Mouse (Mus musculus) gastrocnemius, postnatal 36 days (tissue): ENCODE measurements around the gene Ankrd42. TPM values are rescaled to one million over a fixed set of nuclear protein-coding genes. Genes with fewer than 3 reads are reported as not detected.

Source experiments
- DNase-seq, 2 experiments: peaks; one replicate each; pipeline ENCODE4 v3.0.0; 2022
- intact Hi-C: fragments of 180-260 bp; cut with DNase I; formaldehyde crosslinking; loops from one replicate; pipeline ENCODE4 v1.15.1; 2025
- long read RNA-seq, 2 experiments: library from polyadenylated mRNA; stranded (forward); transcript quantifications; one replicate each; pipeline ENCODE4 v2.0.0; 2021
- total RNA-seq, 2 experiments: library from RNA; stranded (reverse); gene quantifications; 2 replicates each; pipeline ENCODE4 v1.2.3; 2021

The Ankrd42 gene
- total RNA-seq, result under 1 TPM; 0.31 to 0.69 TPM
- long read RNA-seq, experiment 1, result 0 reads
- long read RNA-seq, experiment 2, result 0 reads

GRCm38 (mm10) chr7:92637021-92637625, at the start of gene Ankrd42:
Gene Ankrd42 (minus strand): TSS chr7:92637142.
- intact Hi-C loops, result no loop called here
- peak; percentile 87 to 89 for DNase-seq

DNA sequence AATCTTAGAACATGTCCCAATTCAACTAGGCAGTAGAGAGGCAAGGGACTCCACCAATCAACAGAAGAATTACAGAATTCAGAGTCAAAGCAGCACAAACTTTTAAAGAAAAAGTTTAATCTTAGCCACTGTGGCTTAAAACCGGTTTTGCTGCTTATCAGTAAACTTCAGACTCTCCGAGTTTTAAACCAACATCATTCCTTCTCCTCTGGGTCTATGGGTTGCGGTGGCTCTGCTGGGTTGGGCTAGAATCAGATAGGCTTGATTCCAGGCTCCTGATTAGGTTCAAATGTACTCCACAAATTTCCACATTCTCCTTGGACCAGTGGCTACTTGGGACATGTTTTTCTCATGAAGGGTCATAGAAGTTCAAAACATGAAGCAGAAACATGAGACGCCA, 40.4 kb upstream of the Ankrd42 start:
- intact Hi-C loops, result no loop called here
- no peak for DNase-seq

DNA sequence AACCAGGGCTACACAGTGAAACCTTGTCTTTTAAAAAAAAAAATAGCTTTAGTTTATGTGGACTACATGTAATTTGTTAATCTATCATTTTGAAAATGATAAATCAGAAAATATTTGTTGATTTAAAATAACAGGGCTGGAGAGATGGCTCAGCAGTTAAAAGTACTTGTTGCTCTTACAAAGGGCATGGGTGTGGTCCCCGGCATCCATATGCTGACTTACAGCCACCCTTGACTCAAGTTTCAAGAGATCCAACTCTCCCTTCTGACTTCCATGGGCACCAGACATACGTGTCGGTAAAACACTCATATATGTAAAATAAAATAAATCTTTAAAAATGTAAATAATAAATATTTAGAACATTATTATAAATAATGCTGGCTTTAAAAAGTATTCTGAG, 38.2 kb upstream of the Ankrd42 start:
- no peak for DNase-seq
- intact Hi-C loops, result no loop called here

GRCm38 (mm10) chr7:92669507-92670471, 32.8 kb upstream of the Ankrd42 start, which contains the start of gene Pcf11:
Gene Pcf11 (minus strand): TSS chr7:92669934.
- intact Hi-C loops, result loop anchor here (5.0 kb wide), 2 partner anchors 58 to 73 kb away; partner anchors contain the start of gene Rab30
- DNase-seq, result peak; percentile 93

DNA sequence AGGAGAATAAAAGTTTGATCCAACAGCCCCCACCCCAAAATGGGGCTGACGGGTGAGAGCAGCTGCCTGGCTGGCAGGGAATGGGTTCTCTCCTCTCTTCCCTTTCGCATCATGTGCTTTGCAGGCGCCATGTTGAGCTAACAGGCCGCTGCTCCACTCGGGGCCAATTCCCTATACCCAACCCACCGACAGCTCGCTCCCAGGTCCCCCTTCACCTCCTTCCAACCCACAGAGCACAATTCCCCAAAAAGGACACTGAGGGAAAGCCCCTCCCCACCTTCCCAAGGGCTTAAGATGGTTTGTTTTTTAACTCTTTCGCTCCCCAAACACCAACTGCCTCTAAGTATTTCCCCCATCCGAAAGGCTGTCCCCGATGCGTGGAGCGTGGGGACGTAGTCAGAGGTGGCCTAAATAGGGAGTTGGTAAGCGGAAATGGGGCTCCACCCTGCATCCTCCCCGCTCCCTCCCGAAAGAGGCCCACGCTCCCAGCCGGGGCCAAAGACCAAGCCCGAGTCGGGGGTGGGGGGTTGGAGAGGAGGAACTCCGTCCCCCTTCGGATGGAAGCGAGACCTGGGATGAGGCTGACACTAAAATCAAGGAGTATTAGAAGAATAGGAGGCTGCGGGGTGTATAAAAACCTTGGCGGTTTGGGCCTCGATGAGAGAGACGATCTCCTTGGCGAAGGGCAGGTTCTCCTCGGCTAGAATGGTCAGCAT, 32.0 kb upstream of the Ankrd42 start:
- intact Hi-C loops, result loop anchor here (5.0 kb wide), 1 partner anchor 73 kb away; the partner anchor contains the start of gene Rab30
- peak; percentile 36 to 48 for DNase-seq

DNA sequence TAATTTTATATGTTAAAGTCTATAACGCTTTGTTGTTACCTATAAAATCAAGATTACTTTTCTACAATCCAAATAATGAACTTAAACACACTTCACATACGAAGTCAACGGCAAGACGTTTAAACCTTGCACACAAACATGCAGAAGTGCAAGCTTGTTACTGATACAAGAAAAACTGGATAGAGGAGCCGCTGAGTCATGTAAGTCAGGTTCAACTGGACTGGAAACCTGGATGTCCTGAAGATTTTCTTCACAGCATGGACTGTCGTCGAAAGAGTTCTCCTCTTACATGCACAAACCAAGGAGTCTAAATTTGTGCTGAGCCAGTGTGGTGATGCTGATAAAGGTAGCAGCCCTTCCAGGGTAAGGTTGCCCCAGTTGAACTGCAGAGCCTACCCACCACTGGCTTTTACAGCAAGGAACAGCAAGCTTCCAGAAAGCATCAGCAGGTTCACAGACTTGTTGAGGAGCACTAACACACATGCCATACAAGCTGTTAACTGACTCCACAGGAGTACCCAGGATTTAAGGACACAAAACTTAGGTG, 29.4 kb upstream of the Ankrd42 start:
- intact Hi-C loops, result loop anchor here (5.0 kb wide), 1 partner anchor 76 kb away; the partner anchor contains the start of gene Rab30
- no peak for DNase-seq

- intact Hi-C loops, result loop anchor here (5.0 kb wide), 1 partner anchor 74 kb away; no protein-coding TSS in a partner anchor
- no peak for DNase-seq
These were observed 21.1 kb upstream of the Ankrd42 start for GRCm38 (mm10) chr7:92658050-92658449.

GRCm38 (mm10) chr7:92656386-92656785, 19.4 kb upstream of the Ankrd42 start:
- intact Hi-C loops, result loop anchor here (5.0 kb wide), 1 partner anchor 76 kb away; no protein-coding TSS in a partner anchor
- DNase-seq, result no peak

DNA sequence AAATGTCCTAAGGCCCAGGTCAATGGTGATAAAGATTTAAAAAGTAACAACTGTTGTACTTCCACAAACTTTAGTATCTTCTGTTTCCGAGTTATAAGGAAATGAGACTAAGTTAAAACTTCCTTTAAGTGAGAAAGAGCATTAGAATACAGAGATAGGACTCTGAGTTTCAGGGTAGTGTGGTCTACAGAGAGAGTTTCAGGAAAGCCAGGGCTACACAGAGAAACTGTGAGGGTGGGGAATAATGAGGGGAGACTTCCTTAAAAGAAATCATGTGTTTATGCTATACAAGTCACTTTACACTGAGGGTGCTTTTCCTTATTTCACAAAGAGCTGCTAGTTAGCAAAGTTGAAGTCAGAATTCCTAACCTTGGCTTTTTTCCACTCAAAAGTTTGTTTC, 16.4 kb upstream of the Ankrd42 start:
- no peak for DNase-seq
- intact Hi-C loops, result no loop called here

DNA sequence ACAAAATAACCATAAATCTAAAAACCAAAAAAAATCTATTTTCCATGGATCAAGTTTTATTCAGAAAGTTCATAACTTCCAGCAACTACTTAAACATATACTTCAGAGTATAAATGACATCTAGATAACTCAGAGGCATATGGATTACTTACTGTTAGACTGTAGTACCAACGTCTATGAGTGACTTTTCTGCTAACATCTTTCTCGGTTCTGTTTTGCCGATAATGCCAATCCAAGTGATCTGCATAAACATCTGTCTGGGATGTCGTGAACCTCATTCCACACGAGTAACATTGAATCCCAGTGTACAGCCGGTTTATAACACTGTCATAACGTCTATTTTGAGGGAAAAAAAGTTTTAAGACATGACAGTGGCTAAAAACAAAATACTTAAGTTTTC, 10.8 kb upstream of the Ankrd42 start:
- DNase-seq, result no peak

GRCm38 (mm10) chr7:92642358-92642757, 5.4 kb upstream of the Ankrd42 start:
- DNase-seq, result no peak
- intact Hi-C loops, result no loop called here

More for the DNA sequence above, 10.8 kb upstream of the Ankrd42 start:
- intact Hi-C loops, result no loop called here

- no peak for DNase-seq
- intact Hi-C loops, result no loop called here
These were observed 1.1 kb upstream of the Ankrd42 start for GRCm38 (mm10) chr7:92638050-92638449.

DNA sequence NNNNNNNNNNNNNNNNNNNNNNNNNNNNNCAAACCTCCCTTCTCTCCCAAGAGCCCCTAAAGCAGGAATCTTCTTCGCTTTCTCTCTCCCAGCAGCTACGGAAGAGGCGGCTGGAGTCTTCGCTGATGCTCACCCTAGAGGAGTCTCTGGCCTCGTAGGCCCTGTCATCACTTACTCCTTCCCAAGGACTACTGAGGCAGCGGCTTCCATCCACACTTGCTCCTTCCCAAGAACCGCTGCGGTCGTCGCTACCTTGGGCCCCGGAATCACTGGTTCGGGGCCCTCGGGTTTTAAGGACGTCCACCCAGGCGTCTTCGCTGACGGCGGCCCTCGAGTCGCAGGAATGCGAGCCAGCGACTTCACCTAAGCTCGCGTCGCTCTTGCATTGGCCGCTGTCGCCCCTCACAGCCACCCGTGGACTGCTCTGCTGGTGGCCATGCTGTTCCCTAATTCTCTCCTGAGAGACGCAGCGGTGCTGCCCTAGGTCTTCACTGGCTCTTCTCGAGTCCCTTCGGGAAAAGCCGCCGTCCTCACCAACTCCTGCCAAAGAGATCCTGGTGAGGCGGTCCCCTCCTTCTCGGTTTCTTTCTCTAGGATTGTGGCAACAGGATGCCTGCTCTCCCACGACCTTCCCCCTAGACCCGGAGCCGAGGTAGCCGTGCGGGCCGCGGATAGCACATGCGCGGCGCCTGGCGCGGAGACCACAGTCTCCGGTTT, 489 bp downstream of the Ankrd42 start:
- no peak for DNase-seq
- intact Hi-C loops, result no loop called here

DNA sequence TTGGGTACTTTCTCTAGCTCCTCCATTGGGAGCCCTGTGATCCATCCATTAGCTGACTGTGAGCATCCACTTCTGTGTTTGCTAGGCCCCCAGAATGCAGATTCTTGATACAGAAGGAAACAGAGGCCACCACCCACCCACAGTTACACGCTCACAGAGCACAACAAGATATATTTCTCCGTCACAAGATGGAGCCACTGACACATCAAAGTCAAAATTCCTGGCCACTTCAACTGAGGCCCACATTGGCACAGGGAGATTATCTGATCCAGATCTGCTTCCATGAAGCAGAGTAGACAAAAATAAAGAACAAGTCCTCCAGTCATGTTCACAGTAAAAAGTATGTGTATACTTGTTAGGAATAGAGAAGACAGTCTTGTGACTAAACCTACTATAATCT, 6.8 kb downstream of the Ankrd42 start:
- intact Hi-C loops, result no loop called here
- DNase-seq, result no peak

DNA sequence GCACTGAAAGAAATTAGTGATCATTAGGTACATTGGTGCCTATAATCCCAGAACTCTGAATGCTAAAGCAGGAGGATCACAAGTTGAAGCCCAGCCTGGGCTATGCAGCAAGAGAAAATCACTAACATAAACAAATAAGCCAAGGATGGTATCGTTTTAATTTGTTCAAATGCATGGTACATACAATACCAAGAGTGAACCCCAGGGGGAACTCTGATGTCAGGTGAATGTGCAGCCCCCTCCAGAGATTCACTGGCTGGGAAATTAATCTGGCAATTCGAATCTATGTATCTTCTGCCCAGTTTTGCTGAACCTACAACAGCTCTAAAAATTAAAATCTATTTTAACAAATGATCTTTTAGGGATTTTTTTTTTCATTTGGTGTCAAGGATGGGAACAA, 12.5 kb downstream of the Ankrd42 start:
- DNase-seq, result no peak
- intact Hi-C loops, result no loop called here

DNA sequence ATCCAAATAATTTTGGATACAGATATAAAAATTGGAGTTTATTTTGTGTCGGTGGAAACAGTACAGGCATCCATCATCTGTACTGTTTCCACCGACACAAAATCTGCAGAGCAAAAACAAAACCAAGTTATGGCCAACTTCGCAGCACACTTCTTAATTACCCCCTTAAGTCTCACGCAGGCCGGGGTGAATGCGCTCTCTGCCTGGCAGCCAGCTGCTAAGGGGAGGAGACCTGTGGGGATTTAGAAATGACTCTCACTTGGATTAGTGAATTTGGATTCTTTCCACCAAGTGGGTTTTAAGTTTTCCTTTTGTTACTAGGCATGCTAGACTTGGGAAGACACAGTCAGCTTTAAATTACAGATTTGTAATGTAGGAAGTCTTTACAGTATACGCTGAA, 26.1 kb downstream of the Ankrd42 start:
- intact Hi-C loops, result no loop called here
- DNase-seq, result no peak

DNA sequence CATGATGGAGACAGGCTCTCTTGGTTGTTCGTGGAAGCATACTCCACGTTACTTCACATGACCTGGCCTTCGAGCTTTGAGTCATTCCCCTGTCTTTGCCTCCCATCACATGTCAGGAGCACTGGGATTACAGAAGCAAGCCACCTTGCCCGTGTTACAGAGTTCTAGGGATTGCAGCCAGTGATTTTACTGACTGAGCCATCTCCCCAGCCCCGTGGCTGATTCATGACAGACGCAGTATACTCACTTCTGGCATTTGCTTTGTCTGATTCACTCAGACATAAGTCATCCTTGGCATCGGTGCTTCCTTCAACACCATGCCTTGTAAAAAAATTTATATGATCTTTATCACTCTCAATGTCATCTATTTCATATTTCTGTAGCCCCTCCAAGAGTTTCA, 32.0 kb downstream of the Ankrd42 start:
- no peak for DNase-seq
- intact Hi-C loops, result no loop called here

GRCm38 (mm10) chr7:92590842-92591241, 46.1 kb downstream of the Ankrd42 start:
- intact Hi-C loops, result no loop called here
- no peak for DNase-seq

DNA sequence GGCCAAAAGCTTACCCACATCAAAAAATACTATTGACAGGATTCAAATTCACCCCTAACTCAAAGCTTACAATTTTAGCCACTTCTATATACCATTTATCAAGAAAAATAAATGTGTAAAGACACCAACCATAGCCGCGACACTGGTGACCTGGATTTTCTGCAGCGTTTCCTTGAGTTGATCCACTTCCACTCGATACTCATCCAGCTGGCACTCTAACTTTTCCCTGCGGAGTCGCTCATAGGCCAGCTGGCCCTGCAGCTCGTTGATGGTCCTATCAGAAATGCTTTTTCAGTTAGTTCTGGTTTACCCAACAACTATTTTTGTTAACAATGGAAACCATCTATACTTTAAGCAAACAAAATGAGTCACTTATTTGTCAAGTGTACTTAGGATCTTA, 47.0 kb downstream of the Ankrd42 start:
- intact Hi-C loops, result no loop called here
- peak in 1 of 2 experiments; percentile 5 for DNase-seq

GRCm38 (mm10) chr7:92583567-92583966, 53.4 kb downstream of the Ankrd42 start:
- DNase-seq, result no peak
- intact Hi-C loops, result no loop called here
